Mouse (Mus musculus): ENCODE data around the gene Hist1h4i.
A peak's percentile ranks its signal among the peaks of the same experiment; 100 is the strongest.

The Hist1h4i gene

DNA sequence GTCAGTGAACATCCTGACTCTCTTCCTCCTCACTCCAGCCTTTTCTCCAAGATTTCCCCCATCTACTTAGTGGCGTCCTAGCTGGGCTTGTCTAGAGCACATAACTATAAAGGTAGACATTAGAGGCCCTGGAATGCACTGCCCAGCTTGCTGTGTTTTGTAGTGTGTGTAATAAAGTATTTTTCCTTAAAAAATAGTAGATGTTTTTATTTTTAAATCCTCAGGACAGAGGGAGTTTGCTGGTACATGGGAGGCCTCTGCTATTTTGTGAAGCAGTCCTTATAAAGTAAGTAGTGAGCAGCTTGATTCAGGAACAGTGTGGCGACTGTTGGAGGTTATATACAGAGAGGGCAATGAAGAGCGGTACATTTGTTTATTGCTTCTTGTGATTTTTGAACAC, 32.5 kb downstream of the Hist1h4i start:
- DNase-seq (ENCODE audit: low read depth), result no peak

DNA sequence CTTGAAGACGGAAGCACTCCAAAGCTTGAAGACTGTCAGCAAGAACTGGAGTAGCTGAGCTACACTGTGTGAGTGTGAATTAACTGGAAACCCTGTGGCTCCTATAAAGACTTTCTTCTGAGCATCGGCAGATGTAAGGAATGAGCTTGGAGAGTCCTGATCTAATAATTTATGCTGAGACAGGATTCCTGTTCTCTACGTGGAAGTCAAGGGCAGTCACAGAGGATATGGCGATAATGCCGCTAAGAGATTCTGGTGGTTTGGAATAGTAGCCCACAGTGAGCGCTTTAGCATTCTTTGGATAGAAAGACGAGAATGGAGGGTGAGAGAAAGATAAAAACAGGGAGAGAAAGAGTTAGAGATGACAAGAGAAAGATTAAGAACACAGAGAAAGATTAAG, 33.3 kb downstream of the Hist1h4i start:
- no peak for DNase-seq (ENCODE audit: low read depth)

DNA sequence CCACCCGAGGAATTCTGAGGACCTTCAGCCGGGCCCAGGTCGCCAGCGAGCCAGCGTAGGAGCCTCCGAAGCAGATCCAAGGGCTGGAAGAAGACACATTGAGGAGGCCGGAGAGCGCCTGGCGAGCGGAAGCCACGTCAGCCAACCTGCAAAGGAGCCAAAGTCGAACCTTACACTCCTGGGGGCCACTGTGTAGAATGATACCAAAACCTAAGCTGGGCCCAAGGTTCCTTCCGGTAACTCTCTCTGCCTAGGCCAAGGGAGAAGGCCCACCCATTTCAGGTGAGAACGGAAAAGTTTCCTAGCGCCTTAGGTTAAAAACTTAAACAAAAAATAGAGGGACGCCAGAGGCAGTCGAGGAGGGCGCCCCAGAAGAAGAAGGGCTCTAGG, 34.0 kb downstream of the Hist1h4i start:
- DNase-seq (ENCODE audit: low read depth), result no peak

DNA sequence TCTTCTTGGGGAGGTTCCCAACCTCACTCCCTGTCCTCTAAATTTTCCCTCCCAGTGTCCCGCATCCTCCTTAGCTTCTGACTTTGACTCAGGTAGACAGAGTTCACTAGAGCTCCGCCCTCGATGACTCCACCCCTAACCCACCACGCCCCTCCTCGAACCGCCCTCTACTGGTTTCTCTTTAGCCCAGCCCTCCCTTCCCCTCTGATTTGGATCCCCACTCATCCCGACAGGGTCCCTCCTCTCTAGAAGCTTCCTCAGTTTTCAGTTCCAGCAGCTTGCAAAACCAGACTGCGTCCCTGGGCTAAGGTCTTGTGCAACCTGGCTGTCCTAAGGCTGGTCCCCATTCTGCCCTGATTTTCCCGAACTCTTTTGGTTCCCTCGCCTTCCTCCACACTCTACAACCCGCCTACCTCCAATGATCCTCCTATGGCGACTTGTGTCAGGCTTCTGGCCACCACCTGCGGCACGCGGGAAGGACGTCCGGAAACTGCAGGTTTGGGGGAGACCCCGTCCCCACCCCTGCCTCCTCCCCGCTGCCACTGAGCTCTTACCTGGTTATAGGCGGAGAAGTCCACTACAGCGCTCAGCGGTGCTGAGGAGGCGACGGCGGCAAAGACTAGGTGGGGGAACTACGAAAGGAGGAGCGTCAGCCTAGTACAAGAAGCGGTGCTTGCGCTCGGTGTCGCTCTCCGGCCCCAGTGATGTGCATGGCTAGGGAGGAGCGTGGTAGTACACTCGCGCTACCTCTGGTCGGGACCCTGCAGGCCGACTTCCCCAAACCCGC, 34.6 kb downstream of the Hist1h4i start:
- no peak for DNase-seq (ENCODE audit: low read depth)

DNA sequence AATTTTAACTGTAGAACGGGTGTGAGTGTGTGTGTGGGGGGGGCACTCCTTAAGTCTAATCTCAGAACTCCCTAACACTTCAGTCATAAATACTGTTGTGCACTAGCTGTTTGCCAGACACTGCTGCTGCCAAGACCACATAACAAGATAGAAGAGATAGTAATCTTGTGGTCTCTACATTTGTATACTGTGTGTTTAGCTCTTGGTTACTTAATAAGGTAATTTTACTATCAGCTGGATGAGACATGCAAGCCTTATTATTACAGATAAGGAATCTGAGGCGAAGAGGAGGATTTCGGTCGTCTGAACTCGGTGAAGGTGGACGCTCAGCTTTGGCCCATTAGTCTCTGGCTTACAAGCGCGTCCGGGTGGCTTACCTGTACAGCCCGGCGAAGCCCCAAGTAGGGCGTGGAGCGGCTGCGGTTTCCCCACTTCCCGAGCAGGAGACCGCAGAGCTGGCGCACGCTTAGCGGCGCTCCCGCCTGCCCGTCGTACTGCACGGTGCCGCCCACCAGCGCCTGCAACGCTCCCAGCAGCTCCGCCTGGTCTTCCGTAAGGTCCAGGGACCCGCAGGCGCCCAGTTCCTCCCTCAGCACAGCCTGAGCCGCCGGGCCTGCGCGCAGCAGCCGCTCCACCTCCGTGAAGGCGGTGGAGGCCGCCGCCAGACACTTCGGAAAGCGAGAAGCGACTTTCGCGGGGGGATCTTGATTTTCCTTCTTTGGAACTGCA, 35.4 kb downstream of the Hist1h4i start:
- DNase-seq (ENCODE audit: low read depth), result no peak

DNA sequence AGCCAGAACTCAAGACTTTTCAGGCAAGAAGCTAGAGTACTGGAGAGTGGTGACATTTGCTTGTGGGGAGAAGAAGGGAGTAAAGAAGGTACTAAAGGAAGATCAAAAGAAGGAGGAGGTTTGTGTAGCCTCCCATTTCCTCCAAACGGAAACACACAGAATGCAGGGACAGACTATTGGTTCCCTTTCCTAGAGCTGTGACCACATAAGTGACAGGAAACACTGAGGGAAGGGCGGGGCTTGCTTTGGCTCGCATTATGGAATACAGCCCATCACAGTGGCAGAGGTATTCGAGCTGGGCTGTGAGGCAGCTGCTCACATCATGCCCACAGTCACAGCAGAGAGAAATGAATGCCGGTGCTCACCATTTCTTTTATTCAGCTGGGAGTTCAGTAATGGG, 39.3 kb downstream of the Hist1h4i start:
- no peak for DNase-seq (ENCODE audit: low read depth)

DNA sequence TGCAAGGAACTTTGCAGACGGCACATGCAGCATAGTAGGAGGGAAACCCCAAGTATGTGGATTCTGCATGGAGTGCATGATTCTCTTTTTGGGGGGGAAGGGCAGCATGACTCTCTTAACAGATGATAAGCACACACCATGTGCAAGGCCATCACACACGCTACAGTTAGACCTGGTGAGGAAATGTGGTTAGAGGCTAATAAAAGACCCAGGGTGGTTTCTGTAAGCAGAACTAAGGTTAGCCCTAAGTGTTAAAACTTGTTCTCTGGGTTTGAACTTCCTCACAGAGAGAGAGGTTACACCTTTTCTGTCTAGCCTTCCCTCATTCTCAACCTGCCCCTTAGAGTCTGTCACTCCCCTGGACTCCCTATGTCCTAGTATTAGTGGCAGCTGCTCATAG, 39.8 kb downstream of the Hist1h4i start:
- no peak for DNase-seq (ENCODE audit: low read depth)

DNA sequence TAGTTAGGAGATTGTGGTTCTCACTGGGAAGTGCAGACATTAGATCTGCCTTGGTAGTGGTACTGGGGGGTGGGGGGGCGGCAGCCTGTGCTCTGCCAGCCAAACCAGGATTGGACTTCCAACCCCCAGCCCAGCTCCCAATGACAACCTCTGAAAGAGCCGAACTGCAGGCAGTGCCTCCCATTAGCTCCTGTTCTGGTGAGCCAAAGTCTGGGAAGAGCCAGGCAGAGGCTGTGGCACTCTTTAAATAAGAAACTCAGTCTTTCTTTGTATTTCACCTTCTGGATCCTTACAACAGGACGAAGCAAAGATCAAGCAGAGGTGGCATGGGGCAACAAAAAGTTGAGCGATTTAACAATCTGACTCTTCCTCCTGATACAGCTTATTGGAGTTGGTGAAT, 42.0 kb downstream of the Hist1h4i start:
- DNase-seq (ENCODE audit: low read depth), result no peak

DNA sequence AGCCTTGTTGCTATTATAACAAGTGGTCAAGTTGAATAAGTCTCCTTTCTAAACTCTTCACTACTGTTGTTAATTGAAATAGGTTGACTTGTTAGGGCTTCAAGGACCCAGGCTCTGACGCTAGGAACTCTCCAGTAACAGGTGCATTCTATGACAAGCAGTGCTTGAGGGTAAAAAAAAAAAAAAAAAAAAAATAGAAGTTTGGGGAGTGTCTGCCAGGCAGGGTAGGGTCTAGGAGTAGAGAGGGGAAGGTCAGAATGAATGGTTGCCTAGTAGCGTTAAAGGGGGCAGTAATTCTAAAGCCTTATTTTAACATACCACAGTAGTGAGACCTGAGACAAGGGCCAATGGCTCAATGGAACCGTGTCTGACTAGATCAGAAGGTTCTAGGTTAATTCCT, 42.8 kb downstream of the Hist1h4i start:
- DNase-seq (ENCODE audit: low read depth), result no peak

DNA sequence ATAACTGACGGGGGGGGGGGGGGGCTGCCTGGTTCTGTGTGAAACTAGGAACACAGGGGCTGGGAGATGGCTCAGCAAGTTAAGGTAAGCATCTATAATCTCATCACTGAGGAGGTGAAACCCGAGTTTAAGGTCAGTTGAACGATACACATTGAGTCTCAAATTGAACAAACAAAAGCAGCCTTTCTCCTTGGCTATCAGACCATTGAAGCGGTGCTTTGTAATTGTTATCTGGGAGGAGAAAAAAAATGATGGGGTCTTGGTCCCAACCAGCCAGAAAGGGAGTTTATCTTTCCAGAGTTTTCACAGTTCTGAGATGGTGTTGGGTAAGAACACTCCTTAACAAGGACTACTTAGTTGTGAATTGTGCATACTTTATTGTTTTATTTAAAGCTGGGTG, 43.3 kb downstream of the Hist1h4i start:
- no peak for DNase-seq (ENCODE audit: low read depth)

DNA sequence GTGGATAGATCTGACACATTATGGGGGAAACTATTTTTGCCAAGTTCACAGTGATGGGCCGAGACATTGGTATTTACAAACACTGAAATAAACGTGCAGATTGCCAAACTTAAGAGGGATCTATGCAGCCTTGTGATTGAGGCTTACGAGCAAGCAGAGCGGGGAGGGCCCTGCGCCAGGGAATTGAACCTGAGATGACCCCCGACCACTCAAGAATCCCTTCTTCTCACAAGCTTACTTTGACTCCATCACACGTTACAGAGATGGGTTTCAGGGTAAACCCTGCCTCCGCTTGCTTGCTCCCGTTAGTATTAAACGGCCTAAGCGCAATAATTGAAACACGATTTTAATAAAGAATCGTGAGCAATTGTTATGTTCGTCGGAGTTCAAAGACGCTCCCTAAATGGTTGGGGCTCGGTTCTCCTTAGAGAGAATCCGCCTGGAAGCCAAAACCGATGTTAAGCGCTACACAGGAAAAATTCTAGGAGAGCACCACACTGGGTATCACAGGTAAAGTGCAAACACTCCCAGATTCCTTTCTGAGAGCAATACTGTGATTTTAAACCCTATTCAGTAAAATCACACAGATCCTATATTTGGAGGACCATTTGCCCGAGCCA, 43.9 kb downstream of the Hist1h4i start:
- no peak for DNase-seq (ENCODE audit: low read depth)

DNA sequence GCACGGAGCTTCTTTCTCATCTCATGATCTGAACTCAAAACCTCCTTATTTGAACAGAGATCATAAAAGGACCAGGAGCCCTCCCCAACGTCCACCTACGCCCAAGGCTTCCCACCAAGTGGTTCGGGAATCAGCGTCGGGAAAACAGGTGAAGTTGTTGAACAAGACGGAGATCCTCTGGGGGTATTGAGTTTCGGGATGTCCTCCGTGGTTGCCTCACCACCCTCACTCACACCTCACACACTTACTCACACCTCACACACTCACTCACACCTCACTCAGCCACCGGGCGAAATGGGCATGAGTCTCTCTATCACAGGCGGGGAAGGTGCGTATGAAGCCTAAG, 44.3 kb downstream of the Hist1h4i start:
- DNase-seq (ENCODE audit: low read depth), result no peak

DNA sequence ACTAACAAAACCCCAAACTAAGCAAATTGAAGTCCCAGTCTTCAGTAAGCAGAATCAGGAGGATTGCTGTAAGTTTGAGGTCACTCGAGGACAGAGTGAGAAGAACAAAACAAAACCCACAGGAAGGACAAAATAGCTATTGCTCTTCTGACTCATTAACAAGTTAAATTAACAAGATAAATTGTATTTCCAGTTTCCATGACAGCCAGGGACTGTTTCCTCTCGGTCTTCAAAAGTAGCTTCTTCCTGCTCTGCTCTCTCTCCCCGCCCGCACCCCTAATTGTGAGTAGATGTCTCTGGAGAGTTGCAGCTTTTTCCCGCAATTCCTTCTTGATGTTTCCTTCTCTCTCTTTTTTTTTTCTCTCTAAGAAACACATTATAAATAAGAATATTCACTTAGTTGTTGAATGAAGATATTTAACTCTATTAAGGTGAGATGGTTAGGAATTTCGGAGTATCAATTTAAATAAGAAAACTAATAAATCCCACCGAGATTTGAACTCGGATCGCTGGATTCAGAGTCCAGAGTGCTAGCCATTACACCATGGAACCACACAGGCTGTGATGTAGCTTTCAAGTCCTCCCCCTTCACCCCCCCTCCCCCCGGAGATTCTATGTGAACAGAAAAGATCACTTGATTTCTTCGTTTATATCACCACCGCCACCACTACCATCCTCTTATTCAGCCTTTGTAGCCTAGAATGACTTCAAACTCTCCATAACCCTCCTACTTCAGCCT, 44.9 kb downstream of the Hist1h4i start:
- peak; percentile 59 for DNase-seq (ENCODE audit: low read depth)

DNA sequence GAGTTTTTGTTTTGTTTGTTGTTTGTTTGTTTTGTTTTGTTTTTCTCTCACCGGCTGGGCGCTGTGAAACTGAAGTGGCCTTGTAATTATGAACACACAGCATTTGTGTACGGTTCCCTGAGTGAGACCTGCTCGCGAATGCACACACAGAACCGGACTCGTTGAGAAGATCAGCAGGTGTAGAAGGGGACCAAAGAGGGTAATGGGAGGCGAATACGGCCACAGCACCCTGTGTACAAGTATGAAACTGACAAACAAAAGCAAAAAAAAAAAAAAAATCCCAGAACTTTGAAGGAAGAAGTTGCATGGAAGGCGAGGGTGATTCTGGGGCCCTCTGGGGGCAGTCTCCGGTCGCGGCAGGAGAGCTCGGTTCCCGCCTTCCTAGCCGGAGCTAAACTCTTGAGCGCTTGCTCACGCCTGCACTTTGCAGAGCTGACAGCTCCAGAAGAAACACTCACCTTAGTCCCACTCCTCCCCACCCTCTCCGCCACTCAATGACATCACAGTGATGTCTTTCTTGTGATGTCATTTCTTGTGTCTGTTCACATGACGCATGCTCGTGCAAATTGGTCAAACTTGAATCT, 45.7 kb downstream of the Hist1h4i start:
- no peak for DNase-seq (ENCODE audit: low read depth)

DNA sequence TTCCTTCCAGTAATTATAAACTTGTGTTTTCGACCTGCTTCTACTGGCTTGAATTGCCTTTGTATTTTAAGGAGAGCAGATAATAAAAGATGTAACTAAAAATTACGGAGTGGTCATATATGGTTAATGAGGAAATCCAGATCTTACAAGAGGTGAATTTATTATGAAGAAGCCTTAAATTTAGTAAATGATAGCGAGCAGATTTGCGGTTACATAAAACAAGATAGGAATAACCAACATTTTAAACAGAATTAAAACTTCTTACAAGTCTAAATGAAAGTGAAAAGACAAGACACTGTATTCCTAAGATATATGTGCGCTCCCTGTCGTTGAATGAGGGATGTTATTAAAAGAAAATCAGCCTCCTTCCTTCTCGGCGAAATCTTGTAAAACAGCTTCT, 46.3 kb downstream of the Hist1h4i start:
- DNase-seq (ENCODE audit: low read depth), result no peak

DNA sequence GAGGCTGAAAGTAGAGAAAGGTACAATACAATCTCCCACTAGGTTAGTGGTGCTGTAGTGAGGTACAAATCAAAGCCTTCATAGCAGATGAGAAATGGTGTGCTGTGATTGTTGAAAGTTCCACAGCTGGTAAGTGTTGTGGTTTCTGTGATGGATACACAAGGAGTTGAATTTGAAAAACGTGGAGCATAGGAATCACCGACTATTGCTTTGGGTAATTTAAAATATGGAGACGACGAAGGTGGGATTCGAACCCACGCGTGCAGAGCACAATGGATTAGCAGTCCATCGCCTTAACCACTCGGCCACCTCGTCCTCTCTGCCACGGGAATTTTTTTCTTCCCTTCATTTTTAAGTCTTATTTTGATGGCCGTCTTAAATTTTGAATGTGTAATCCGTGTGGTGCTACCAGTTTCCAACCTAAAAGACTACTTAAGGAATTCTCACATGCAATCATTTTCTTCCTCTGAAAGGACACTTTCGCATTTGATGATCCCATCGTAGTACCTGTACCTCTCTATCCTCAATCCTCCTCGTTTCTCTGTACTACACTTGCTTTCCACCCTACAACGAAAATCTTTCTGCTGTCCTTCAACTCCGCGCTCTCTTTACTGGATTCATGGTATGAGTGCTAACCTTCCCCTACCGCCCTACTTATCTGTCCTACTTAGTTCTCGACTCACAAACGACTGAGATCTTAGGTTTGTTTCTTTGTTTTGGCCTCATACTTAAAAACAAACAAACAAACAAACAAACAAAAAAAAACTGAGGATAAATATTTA, 47.0 kb downstream of the Hist1h4i start:
- DNase-seq (ENCODE audit: low read depth), result no peak

DNA sequence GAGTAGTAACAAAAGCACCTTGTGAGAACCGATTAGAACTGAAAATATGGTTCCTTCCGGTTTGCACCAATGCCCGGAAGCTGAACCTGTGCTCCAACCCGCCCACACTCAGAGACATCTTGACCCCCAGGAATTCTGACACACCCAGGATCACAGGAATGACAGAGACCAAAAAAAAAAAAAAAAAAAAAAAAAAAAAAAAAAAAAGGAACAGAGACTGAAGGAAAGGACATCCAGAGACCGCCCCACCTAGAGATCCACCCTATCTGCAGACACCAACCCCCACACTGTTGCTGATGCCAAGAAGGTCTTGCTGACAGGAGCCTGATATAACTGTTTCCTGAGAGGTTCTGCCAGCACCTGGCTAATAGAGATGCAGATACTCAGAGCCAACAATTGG, 48.6 kb downstream of the Hist1h4i start:
- DNase-seq (ENCODE audit: low read depth), result no peak
